Mouse (Mus musculus) layer of hippocampus, adult 18-20 months (tissue): ENCODE data around the gene Gpr45. TPM values are rescaled to one million over a fixed set of nuclear protein-coding genes. Genes with fewer than 3 reads are reported as not detected.

Source experiments
- DNase-seq, 2 experiments: peaks; one replicate each; pipeline ENCODE4 v3.0.0; 2022; ENCODE audit warnings: low spot score in 2 of 2
- microRNA-seq, 2 experiments: library from miRNA; unstranded; fragments of <30 nt; microRNA quantifications; one replicate each; pipeline ENCODE4 v1.2.0; 2021
- total RNA-seq, 2 experiments: library from RNA; stranded (reverse); gene quantifications; 2 replicates each; pipeline ENCODE4 v1.2.3; 2021

Gpr45 gene
- total RNA-seq, 2 experiments from 2014 or later = 18.9 to 22.2 TPM

DNA sequence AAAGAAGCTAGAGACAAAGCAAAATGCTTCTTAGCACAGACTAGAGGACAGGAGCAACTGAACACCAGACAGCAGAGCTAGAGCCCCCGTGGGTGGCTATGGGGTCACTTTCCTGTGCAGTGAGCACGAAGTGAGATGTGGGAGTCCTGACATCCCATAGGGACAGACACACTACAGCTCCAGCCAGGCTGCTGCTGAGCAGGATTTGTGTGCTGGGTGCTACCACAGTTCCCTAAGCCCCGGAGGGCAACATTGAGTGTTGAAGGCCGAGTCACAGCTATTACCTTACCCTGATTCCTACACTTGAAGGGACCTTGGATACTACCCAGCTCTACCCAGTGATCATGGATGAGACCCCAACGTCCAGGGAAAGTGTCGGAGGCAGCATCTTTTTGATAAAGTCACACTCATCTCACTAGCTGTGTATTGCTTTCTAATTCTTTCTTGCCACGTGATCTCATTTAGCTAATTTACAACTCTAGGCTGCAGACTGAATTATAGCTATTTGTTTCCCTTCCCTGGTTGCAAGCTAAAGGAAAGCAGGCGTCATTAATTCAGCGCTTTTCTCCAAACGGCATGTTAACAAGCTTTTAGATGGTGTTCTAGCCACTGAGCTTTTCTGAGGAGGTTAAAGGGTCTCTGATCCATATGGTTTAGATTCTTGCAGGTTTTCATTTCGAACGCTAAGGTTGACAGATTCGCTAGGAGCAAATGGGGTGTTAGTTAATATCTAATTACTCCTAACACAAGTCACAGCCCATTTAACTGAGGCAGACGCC, 92.7 kb downstream of the Gpr45 start:
- no peak for DNase-seq

GRCm38 (mm10) chr1:43046990-43047389, 94.3 kb downstream of the Gpr45 start:
- DNase-seq = no peak

GRCm38 (mm10) chr1:43047811-43048210, 95.1 kb downstream of the Gpr45 start:
- no peak for DNase-seq

DNA sequence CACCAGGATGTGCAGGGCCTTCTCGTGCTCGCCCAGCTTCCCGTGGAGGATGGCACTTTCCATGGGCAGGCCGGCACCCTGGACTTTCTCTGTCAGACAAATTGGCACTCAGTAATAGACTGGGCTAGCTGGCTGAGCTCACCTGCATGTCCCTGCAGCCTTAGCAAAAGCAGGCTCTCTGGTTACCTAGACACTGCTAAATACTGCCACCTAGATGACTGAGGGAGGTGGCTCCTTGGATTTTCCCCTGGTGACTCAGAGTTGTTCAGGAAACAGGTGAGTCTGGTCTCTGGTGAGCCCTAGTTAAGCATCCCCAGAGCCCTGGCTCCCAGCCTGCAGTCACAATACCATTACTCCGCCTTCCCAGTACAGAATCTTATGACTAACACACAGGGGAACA, 99.2 kb downstream of the Gpr45 start:
- DNase-seq = no peak

DNA sequence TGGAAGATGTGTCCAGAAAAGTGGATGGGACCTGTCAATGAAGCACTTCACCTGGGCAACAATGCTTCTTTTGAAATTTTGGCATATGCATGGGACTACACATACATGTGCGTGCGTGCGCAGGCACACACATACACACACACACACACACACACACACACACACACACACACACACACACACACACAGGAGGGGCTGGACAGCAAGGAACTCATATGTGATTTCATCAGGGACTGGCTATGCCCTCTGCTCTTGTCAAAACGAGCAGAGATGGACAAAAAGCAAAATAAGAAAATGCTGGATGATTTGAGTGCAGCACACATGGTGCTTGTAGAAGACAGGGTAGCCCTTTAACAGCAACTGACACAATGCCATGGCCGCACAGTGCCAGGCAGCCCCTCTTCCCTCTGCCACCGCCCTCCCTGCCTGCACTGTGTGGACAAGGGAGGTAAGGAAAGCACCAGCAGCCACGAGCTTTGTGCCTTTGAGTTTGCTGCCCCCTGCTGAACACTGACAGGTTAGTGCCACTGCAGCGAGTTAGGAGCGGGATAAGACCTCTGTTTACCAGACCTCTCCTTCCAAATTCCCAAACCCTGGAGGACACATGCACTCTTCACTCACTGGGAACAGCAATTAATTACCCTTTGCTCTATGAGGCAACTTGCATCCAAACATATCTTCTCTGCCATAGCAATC, 113.1 kb downstream of the Gpr45 start:
- peak; percentile 50 to 88 for DNase-seq

GRCm38 (mm10) chr1:43066573-43066972, 113.9 kb downstream of the Gpr45 start:
- DNase-seq = no peak

DNA sequence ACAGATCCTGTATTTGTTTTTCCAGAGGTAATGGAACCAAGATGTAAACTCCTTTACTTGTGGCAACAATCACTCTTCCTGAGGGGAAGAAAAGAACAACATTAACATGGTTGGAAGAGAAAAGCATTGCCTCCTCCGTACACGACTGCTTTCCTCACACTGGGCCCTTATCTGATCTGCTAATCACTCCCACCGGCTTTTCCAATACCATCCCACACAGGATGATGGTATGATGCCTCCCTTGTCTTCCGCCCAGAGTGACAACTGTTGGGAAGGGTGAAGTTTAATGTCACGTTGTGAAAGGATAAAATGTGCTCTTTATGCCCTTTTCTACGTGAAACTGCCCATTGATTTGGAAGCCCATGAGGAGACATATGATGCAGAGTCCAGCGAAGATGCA, 114.9 kb downstream of the Gpr45 start:
- DNase-seq = no peak

- DNase-seq = no peak
These were observed 118.1 kb downstream of the Gpr45 start for GRCm38 (mm10) chr1:43070726-43071125.

DNA sequence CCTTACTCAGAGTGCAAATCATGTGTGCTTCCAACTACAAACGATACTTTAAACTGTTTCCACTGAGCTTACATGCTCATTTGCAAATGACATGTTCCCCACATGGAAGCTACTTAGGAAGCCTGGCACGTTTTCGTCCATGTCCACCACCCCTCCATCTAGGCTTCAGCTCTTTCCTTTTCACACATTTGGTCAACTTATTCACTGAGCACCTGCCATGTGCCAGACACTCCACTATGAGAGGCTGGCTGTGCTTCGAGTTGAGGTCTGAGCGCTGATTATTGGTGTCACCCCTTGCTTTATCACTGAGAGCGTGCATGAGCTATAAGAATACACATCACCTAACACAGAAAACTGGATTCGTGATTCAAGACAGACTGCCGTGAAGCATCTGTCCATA, 119.4 kb downstream of the Gpr45 start:
- no peak for DNase-seq

DNA sequence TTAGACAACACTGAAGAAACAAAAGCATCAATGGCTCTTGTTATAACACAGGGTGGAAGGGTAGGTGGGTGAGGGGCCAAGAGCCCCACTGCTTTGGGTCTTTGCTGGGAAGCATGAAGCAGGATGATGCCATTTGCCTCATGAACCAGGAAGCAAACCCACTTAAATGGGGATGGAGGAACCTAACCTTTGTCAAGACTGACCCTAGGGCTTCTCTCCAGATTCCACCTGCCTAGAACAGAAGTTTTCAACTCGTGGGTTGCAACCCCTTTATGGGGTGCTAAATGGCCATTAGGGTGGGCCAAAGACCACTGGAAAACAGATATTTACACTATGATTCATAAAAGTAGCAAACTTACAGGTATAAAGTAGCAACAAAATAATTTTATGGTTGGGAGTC, 119.9 kb downstream of the Gpr45 start:
- DNase-seq = no peak

GRCm38 (mm10) chr1:43074791-43075190, 122.1 kb downstream of the Gpr45 start:
- DNase-seq = no peak

- no peak for DNase-seq
These were observed 125.5 kb downstream of the Gpr45 start for GRCm38 (mm10) chr1:43078124-43078523.

GRCm38 (mm10) chr1:43082946-43083345, 130.3 kb downstream of the Gpr45 start:
- DNase-seq = no peak

Small RNA genes within 50 kb of the gene (microRNA-seq; reads per million reads assigned to microRNA genes)
- 0 reads per million in 2 experiments for gene Gm24001

Other genes starting within 250 kb of the Gpr45 start
- 10 to 100 TPM; 43.7 to 45.0 TPM for gene Mrps9, start 101.6 kb upstream of the Gpr45 start, total RNA-seq
- gene Tgfbrap1, start 145.8 kb downstream of the Gpr45 start, total RNA-seq = 10 to 100 TPM; 37.7 to 38.1 TPM
- gene AI597479, start 145.8 kb downstream of the Gpr45 start, total RNA-seq = 10 to 100 TPM; 27.5 to 27.8 TPM
- gene Fhl2, start 244.1 kb downstream of the Gpr45 start, total RNA-seq = 10 to 100 TPM; 28.5 to 34.0 TPM